Mouse (Mus musculus): ENCODE measurements at regions not wholly inside any gene's neighbourhood (a gene's known extent, or its start where the extent isn't known, plus 50 kb on each side); places are given as distances from the start of the nearest gene placed in this dataset.

DNA sequence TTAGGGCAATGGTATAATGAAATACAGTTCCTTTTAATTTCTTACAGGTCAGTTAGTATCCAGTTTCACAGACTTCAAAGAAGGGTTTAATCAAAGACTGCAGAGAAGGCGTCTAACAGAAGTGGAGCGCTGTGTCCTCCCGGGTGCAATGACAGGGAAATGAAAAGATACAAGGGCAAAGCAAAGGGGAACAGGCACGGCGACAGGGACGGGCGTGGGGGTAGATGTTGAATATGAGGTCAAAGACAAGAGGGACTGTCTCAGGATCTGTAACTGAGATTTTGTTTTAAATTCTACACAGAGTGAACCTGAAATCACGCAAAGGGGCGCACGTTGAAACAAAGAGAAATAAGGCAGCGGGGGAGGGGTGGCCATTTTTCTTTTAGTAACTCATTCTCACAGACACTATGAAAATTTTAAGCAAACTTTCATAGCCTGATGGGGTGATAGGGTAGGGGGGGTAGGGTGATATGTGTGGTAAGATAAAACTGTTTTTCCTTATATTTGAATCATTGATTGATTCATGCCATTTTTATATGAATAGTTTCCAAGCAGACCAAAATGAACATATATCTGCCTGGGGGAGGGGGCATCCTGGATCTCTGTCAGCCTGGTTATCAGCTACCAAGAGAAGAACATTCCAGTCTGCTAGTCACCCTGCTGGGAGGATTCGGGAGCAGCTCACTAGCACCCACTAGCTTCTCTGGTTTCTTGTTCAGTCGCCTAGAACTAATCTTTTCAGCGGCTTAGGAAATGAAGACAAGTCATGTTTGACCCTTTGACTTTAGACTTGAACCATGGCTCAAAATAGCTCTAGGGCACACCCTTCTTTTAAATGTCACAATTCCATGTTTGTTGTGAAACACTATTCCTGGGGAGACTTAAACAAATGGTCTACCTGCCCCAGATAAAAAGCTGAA lies 139.1 kb upstream of the Map3k7 start:
- peak; percentile 4 for DNase-seq (ENCODE audit: low spot score)

GRCm38 (mm10) chr4:31825438-31825830 lies 138.5 kb upstream of the Map3k7 start:
- no peak for DNase-seq (ENCODE audit: low spot score)

DNA sequence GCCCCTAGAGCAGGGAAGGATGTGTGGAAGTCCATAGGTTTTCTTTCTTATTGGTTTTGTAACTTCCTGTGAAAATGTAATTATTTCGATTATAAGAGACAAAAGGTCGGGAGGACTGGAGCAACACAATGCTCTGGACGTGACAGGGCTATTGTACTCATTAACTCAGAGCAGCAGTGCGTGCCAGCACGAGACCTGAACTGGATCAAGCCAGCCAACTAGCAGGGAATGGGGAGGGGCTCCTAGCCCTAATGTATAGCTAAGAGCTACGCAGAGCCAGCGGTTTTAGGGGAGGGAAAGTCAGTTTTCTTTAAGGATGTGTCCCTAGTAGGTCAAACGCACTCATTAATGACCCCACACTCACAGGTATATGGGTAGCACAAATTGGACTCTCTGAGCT lies 137.2 kb upstream of the Map3k7 start:
- DNase-seq (ENCODE audit: low spot score) = no peak

DNA sequence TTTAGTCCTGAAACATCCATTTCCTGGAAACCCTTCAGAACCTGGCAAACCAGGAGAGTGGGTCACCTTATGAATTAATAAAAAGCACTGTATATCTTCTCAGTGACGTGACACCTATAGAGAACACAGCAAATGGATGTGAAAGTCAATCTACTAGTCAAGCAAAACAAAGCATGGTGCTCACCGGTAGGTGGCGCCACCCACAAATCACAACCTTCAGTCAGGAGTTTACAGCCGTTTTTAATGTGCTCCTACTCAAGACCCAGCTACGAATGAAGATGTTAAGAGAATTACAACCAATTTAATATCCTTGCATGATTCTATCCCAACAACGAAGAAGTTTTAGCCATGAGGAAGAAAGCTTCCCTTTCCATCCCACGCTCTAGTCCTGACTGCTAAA lies 136.6 kb upstream of the Map3k7 start:
- peak; percentile 27 for DNase-seq (ENCODE audit: low spot score)

GRCm38 (mm10) chr4:31830241-31830640 lies 133.7 kb upstream of the Map3k7 start:
- no peak for DNase-seq (ENCODE audit: low spot score)

GRCm38 (mm10) chr4:31831469-31831868 lies 132.4 kb upstream of the Map3k7 start:
- no peak for DNase-seq (ENCODE audit: low spot score)

DNA sequence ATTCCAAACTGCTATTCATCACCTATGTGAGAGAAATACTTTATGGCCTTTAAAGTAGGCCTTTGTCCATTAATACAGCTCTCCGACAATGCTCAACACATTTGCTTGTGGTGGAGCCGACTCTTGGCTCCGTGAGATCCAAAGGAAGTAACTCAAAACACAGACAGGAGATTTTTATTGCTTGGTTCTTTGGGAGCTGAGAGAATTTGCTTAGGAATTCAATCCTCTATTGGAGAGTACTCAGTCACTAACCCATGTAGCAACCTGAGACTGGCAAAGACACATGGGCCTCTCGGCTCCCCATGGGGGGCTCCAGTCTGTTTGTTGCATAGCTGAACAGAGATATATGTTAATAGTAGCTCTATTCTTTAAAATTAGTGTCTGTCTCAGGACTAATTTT lies 130.1 kb upstream of the Map3k7 start:
- DNase-seq (ENCODE audit: low spot score) = no peak

DNA sequence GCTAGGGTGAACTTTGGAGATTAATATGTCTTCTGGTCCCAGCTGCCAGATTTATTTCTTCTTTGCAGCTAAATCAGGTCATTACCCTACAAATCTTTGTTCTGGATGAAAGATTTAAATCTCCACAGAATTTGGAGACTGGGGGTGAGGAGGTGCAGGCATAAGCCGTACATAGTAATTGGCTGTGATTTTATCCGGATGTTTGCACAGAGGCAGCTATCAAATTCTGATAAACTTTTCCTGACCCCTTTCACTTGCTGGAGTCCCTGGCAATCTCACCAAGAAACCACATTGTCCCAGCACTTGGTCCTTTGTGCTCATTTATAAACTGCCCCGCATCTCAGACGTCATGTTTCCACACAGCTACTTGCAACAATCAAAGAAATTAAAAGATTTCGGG lies 128.8 kb upstream of the Map3k7 start:
- DNase-seq (ENCODE audit: low spot score) = no peak

DNA sequence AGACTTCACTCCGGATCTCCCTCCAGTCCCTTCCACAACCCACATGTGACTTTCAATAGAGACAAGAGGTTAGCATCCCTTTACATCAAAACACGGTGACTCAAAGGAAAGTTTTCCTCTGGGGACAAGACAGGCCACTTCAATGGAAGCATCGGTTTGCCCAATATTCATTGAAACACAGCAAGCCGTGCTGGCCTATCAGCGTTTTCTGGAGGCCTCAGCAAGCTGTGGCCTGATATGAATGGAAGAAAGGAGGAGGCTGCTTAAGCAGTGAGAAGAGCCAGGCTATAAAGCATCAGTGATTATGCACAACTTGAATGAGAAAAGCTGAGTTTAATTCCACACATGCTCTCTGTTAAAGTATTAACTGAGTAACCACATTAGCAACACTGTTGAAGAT lies 125.3 kb upstream of the Map3k7 start:
- DNase-seq (ENCODE audit: low spot score) = no peak

DNA sequence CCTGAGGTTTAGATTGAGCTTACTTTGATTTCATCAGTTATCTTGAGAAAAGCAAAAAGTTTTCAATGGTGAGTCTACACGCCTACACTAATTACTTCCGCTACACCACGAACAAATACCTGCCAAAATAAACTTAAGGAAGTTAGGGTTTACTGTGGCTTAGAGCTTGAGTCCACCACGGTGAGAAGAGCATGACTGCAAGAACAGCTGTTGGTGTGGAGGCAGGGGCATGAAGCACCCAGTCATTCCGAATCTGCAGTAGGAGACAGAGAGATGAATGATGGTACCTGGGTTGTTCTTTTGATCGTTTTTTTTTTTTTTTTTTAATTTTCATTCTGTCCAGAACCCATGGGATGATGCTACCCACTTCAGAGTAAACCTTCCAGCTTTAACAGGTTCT lies 114.1 kb upstream of the Map3k7 start:
- no peak for DNase-seq (ENCODE audit: low spot score)

DNA sequence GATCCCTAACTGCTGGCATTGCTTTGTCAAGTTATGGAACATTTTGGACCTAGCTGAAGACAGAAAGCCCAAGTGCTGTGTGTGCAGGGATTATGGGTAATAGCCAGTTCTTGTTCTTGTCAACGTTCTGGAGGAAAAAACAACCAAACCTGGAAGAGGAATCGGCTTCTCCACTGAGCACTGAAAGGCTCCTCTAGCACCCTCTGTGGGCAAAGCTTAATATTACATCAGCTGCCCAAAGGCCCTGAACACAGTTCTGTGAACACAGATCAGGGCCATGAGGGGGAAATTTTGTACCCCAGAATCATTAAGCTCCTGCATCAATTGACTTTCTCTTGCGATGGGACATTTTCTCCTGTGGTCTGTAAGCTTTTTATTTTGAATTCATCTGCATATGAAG lies 112.9 kb upstream of the Map3k7 start:
- DNase-seq (ENCODE audit: low spot score) = no peak

GRCm38 (mm10) chr4:31853851-31854250 lies 110.0 kb upstream of the Map3k7 start:
- no peak for DNase-seq (ENCODE audit: low spot score)

DNA sequence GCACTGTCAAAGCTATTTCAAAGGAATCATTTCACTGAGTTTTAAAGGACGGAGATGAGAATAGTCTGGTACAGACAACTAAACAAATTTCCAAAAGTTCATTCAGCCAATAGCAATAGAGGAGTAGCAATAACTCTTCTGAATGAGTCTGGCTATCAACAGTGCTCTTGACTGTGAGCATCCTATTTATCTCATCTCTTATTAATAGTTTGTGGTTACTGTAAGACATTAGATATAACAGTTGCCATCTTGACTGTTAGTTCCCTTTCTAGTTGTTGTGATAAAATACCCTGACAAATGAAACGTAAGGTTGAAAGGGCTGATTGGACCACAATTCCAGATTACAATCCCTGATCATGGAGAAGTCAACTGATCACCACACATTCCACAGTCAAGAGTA lies 103.5 kb upstream of the Map3k7 start:
- no peak for DNase-seq (ENCODE audit: low spot score)

GRCm38 (mm10) chr4:31861172-31861571 lies 102.7 kb upstream of the Map3k7 start:
- no peak for DNase-seq (ENCODE audit: low spot score)

GRCm38 (mm10) chr4:31872985-31873983 lies 90.6 kb upstream of the Map3k7 start:
- no peak for DNase-seq (ENCODE audit: low spot score)

DNA sequence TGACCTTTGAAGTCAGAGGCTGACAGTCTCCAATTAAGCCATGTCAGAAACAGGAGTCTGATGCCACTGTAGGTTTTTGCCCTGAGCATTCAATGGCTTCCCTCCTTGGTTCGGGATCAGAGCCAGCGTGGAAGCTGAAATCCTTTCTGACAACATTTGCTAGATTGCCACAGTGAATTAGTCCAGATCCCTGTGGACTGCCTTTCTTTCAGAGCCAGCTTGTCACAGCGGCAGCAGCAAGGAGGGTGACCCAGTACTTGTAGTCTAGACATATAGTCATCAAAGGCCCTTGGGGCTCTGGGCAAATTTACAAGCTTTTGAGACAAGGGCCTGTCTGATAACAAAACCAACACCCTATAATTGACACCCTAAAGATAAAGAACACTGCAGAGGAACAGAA lies 86.5 kb upstream of the Map3k7 start:
- no peak for DNase-seq (ENCODE audit: low spot score)

DNA sequence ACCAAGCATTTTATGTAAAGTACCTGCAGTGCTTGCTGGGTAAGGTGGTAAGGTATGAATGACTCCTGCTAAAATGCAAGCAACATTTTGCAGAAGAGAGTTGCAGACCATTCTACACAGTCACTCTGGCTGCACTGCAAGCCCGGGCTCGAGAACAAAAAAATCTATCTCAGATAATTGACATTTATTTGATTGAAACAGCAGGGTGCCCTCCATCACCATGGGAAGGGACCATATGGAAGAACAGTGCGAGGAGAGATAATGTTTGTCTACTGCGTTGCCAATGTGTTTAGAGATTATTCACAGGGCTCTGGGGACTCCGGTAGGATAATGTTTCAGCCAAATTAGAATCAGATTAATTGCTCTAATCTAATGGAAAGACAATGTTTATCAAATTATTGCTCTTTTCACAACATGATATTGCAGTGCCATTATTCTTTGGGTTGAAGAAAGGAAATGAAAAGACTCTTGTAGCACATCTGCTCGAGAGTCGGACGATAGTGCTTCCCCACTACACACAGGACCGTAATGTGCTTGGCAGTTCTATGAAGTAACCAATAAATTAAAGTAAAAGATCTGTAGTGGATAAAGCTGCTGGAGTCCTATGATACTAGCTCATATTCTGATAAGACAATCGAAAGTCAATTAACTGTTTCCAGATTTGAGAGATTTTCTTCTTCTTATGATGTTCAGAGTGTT lies 85.3 kb upstream of the Map3k7 start:
- DNase-seq (ENCODE audit: low spot score) = no peak

DNA sequence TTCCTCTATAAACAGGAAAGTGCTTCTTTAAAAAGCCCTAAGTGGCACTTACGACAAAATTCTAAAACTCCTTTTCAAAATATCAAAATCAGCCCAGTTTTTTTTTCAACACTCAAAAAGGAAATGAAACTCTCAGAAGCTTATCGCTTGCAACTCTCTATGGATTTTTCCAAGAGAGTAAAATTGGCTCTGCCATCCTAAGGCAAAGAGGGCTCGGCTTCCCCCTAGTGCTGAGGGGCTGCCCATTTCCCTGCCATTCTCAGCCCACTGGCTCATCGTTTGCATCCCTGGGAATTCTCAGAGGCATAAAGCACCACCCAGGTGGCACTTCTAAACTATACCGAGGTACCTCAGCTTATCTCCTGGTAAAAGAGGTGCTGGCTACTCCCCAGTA lies 84.7 kb upstream of the Map3k7 start:
- DNase-seq (ENCODE audit: low spot score) = no peak

DNA sequence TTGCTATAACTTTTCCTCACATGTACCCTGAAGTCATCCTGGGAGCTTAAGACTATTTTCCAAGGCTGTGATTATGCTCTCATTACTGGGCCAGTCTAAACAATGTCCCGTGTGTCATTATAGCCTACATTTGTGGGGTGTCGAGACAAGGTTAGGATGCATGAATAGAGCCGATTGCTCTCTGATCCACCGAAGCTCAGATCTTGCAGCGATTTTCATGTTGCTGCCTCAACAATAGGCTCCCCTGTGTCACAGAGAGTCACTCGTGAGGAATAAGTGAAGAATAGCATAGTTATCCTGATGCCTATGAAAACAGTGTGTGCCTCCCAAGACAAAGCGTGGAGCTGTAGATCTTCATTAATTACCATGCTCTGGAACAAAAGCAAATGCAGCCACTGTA lies 83.7 kb upstream of the Map3k7 start:
- DNase-seq (ENCODE audit: low spot score) = no peak

- no peak for DNase-seq (ENCODE audit: low spot score)
Observed at GRCm38 (mm10) chr4:31889673-31890072, 74.2 kb upstream of the Map3k7 start.

GRCm38 (mm10) chr4:31909086-31909673 lies 54.7 kb upstream of the Map3k7 start:
- no peak for DNase-seq (ENCODE audit: low spot score)

All from T-cell, adult 2 months (primary cell).